Mouse (Mus musculus) liver, embryonic 16.5 days (tissue): ENCODE measurements around the gene Angptl8. TPM values are rescaled to one million over a fixed set of nuclear protein-coding genes. Genes with fewer than 3 reads are reported as not detected.
"Not testable (repeated sequence)": the region's sequence is repeated elsewhere in the genome, so short reads cannot be mapped to it uniquely, and the experiment has no call there.

Source experiments
- ATAC-seq: fragments of 200-750 bp; cut with Nextera tagmentation; 2 replicates; pipeline ENCODE4 v1.8.0; 2017; ENCODE audit warnings: low read depth, mild to moderate bottlenecking, moderate number of reproducible peaks, moderate library complexity
- H3K27ac ChIP-seq: fragments of 300-500 bp; sonication (generic); 2 replicates; pipeline ENCODE4 v1.5.1; 2014; ENCODE audit warnings: mild to moderate bottlenecking, low read length
- H3K27me3 ChIP-seq: fragments of 300-500 bp; sonication (generic); 2 replicates; pipeline ENCODE4 v1.6.1; 2014; ENCODE audit warnings: low read depth, low read length, mixed read lengths; ENCODE audit not compliant: control insufficient read depth, insufficient read depth
- H3K36me3 ChIP-seq: fragments of 300-500 bp; sonication (generic); 2 replicates; pipeline ENCODE4 v1.6.1; 2014; ENCODE audit warnings: mild to moderate bottlenecking; ENCODE audit not compliant: control insufficient read depth, insufficient read depth
- H3K4me1 ChIP-seq: fragments of 300-500 bp; sonication (generic); 2 replicates; pipeline ENCODE4 v1.6.1; 2014; ENCODE audit warnings: low read depth, low read length, mixed read lengths; ENCODE audit not compliant: control insufficient read depth
- H3K4me2 ChIP-seq: fragments of 300-500 bp; sonication (generic); 2 replicates; pipeline ENCODE4 v1.6.1; 2014; ENCODE audit warnings: low read depth, low read length, mixed read lengths
- H3K4me3 ChIP-seq: fragments of 300-500 bp; sonication (generic); 2 replicates; pipeline ENCODE4 v1.5.1; 2014; ENCODE audit warnings: low read depth, mild to moderate bottlenecking, low read length
- H3K9ac ChIP-seq: fragments of 300-500 bp; sonication (generic); 2 replicates; pipeline ENCODE4 v1.6.1; 2014; ENCODE audit warnings: low read depth, low read length
- H3K9me3 ChIP-seq: fragments of 300-500 bp; sonication (generic); replicated peaks from 2 replicates; pipeline ENCODE4 v1.6.1; 2016; ENCODE audit warnings: low read length; ENCODE audit not compliant: control insufficient read depth
- WGBS: fragments of 180-500 bp; shearing (Covaris S2); extraction: QIAGEN DNeasy Blood & Tissue Kit; methylation state at CpG from one replicate; pipeline ENCODE4 v1.1.7; 2014; ENCODE audit not compliant: insufficient replicate concordance; 5-methylcytosine and 5-hydroxymethylcytosine counted together
- polyA plus RNA-seq: library from polyadenylated mRNA; unstranded; fragments of >200 nt; fragmentation: Nextera tagmentation; extraction: Ambion mirVana; gene quantifications from 2 replicates; pipeline ENCODE4 v1.2.1, GENCODE M21; 2015

Gene Angptl8
- polyA plus RNA-seq, 1 experiment from 2014 or later = 55.7 TPM

DNA sequence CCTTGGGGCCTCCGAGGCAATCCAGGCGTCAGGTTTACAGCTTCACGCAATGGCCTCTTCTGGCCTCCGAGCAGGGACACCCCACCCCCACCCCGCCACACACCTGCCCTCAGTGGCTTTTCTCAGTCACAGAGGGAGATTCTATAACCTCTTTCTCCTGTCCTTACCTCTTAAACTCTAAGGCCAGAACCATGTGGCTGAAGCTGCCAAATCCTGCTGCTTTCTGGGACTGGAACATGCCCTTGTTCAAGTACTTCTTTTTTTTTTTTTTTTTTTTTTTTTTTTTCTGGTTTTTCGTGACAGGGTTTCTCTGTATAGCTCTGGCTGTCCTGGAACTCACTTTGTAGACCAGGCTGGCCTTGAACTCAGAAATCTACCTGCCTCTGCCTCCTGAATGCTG is 25.0 kb downstream of the Angptl8 start:
- WGBS = 62% methylated on average over 6 of the region's 6 CpGs
- H3K27me3 ChIP-seq = not testable (repeated sequence)

GRCm38 (mm10) chr9:21862181-21862580 is 26.9 kb downstream of the Angptl8 start:
- 70% methylated on average over 1 of the region's 1 CpGs for WGBS

More for the DNA sequence above, 25.0 kb downstream of the Angptl8 start:
- not testable (repeated sequence) for H3K4me1 ChIP-seq, H3K4me2 ChIP-seq, ATAC-seq, H3K4me3 ChIP-seq, H3K27ac ChIP-seq, H3K36me3 ChIP-seq, H3K9ac ChIP-seq, H3K9me3 ChIP-seq

DNA sequence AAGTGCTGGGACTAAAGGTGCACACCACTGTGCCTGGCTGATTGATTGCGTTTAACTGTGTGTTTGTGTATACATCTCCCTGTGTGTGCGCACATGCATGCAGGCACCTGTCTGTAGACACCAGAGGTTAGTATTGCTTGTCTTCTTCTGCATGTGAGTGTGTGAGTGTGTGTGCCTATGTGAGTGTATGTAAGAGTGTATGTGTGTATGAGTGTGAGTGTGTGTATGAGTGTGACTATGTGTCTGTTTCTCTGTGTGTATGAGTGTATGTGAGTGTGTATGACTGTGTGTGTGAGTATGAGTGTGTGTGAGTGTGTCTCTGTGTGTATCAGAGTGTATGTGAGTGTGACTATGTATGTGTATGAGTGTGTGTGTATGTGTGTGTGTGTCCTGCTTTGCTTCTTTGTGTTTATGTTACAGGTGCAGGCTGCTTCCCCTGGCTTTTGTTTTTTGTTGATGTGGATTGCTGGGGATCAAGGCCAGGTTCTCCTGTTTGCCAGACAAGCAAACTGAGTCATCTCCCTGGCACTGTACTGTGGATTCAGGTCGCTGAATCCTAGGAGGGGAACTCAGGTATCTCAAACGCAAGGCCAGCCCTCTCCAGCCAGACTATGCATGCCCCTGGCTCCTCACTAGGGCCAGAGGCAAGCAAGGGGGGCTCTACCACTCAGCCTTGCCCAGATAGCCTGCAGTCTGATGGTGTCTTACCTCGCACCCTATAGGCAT is 30.5 kb downstream of the Angptl8 start:
- 53% methylated on average over 5 of the region's 5 CpGs for WGBS
- Histone ChIP-seq H3K27ac (no peak overlapping the region), H3K36me3 (no peaks in the 10 kb centered on the region), H3K4me2 (no peak overlapping the region), H3K9ac (no peak overlapping the region), H3K27me3 (no peaks in the 10 kb centered on the region), H3K4me3 (no peak overlapping the region), H3K9me3 (no peaks in the 10 kb centered on the region; the same call in 1 of the 2 replicates), H3K4me1 (no peaks in the 10 kb centered on the region; the same call in 1 of the 2 replicates)
- ATAC-seq = no peak

More at GRCm38 (mm10) chr9:21862181-21862580, 26.9 kb downstream of the Angptl8 start:
- Histone ChIP-seq H3K9me3 (no peaks in the 10 kb centered on the region; the same call in 1 of the 2 replicates), H3K9ac (no peak overlapping the region), H3K4me1 (no peaks in the 10 kb centered on the region; the same call in 1 of the 2 replicates), H3K27ac (no peak overlapping the region), H3K36me3 (no peaks in the 10 kb centered on the region), H3K4me2 (no peak overlapping the region), H3K27me3 (no peaks in the 10 kb centered on the region), H3K4me3 (no peak overlapping the region)
- no peak for ATAC-seq

GRCm38 (mm10) chr9:21866641-21867040 is 31.3 kb downstream of the Angptl8 start:
- H3K27me3 ChIP-seq = no peaks in the 10 kb centered on the region; the same call in 1 of the 2 replicates
- no peak overlapping the region for H3K27ac ChIP-seq
- no peak overlapping the region for H3K4me2 ChIP-seq
- H3K9me3 ChIP-seq = no peaks in the 10 kb centered on the region; the same call in 1 of the 2 replicates
- H3K9ac ChIP-seq = no peak overlapping the region
- H3K4me3 ChIP-seq = no peak overlapping the region
- ATAC-seq = no peak
- 57% methylated on average over 2 of the region's 2 CpGs for WGBS
- H3K4me1 ChIP-seq = no peaks in the 10 kb centered on the region; the same call in 1 of the 2 replicates
- H3K36me3 ChIP-seq = no peaks in the 10 kb centered on the region

DNA sequence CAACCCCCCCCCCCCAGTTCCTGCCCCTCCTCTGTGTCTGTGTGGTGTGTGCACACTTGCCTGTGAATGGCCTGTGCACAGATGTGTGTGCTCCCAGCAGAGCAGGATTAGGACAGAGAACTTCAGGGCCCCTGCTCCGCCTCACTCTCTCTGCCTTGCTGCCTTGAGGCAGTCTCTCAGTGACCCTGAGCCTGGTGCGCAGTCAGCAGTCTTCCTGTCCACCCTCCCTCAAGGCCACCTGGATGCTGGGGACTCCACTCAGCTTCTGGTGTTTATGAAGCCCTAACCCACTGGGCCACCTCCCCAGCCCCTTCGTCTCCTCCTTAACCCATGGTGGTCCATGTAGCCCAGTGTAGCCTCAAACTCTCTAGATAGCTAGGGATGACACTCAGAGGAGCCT is 32.4 kb downstream of the Angptl8 start:
- 59% methylated on average over 3 of the region's 3 CpGs for WGBS
- Histone ChIP-seq H3K27me3 (no peaks in the 10 kb centered on the region; the same call in 1 of the 2 replicates), H3K36me3 (no peaks in the 10 kb centered on the region), H3K27ac (no peak overlapping the region), H3K4me1 (no peaks in the 10 kb centered on the region; the same call in 1 of the 2 replicates), H3K4me2 (no peak overlapping the region), H3K9ac (no peak overlapping the region), H3K9me3 (no peaks in the 10 kb centered on the region), H3K4me3 (no peak overlapping the region)
- ATAC-seq = no peak

GRCm38 (mm10) chr9:21869290-21869689 is 34.0 kb downstream of the Angptl8 start:
- H3K4me3 ChIP-seq, H3K27ac ChIP-seq, H3K4me2 ChIP-seq, H3K4me1 ChIP-seq, H3K9ac ChIP-seq, H3K9me3 ChIP-seq, H3K27me3 ChIP-seq, ATAC-seq, H3K36me3 ChIP-seq: not testable (repeated sequence)
- 48% methylated on average over 7 of the region's 7 CpGs for WGBS

DNA sequence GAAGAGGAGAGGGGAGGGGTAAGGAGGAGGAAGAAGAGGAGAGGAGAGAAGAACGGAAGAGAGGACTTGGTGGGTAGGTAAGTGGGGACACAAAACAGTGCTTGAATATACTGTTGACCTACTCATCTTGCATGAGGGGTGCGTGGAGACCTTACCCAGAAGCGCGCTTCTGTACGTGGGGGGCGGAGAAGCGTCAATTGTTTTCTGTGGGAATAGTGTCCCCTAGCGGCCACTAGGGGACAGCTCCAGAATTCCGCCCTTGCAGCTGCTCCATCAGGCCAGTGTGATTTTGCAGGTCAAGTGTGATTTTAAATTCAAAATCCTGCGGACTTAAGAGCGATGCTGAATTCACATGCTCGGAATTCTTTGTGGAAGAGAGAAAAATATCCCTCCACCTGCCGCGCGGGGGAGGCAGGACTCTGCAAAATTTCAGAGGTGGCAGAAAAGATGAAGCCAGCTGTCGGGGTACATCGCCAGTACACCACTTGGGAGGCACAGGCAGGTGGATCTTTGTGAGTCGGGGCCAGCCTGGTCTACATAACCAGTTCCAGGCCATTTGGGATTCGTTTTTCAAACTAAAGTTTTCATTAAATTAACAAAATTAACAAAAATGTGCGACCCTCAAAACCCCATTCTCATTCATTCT is 35.7 kb downstream of the Angptl8 start:
- no peak for ATAC-seq
- Histone ChIP-seq H3K9ac (no peak overlapping the region), H3K4me1 (no peaks in the 10 kb centered on the region), H3K4me2 (no peak overlapping the region), H3K36me3 (no peaks in the 10 kb centered on the region), H3K9me3 (no peaks in the 10 kb centered on the region), H3K27me3 (no peaks in the 10 kb centered on the region; the same call in 1 of the 2 replicates), H3K27ac (no peak overlapping the region), H3K4me3 (no peak overlapping the region)
- 12% methylated on average over 20 of the region's 20 CpGs for WGBS

DNA sequence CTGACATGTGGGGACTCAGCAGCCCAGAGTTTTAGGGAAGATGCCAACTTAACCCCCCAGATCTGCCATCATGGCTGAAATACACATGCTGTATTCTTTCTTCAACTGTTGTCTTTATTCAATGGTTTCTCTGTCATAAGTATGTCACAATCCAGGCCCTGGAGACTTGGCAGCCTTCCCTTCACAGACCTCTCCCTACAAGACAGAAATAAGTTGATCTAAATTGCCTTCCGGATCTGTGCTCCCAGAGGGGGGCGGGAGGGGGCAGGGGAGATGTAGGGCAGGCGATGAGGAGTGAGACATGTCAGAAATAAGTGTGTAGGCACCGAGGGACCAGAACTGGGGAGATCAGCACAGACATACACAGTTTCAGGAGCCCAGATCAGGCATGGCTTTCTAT is 36.9 kb downstream of the Angptl8 start:
- no peaks in the 10 kb centered on the region; the same call in 1 of the 2 replicates for H3K27me3 ChIP-seq
- WGBS = 44% methylated on average over 4 of the region's 4 CpGs
- no peaks in the 10 kb centered on the region for H3K4me1 ChIP-seq
- H3K36me3 ChIP-seq = no peaks in the 10 kb centered on the region
- no peak overlapping the region for H3K4me3 ChIP-seq
- H3K4me2 ChIP-seq = no peak overlapping the region
- H3K9me3 ChIP-seq = no peaks in the 10 kb centered on the region
- H3K27ac ChIP-seq = no peak overlapping the region
- H3K9ac ChIP-seq = no peak overlapping the region
- ATAC-seq = no peak

- no peak overlapping the region for H3K4me3 ChIP-seq
- H3K36me3 ChIP-seq = no peaks in the 10 kb centered on the region
- H3K27me3 ChIP-seq = no peaks in the 10 kb centered on the region
- H3K9ac ChIP-seq = no peak overlapping the region
- 45% methylated on average over 3 of the region's 3 CpGs for WGBS
- no peak overlapping the region for H3K27ac ChIP-seq
- H3K4me1 ChIP-seq = no peaks in the 10 kb centered on the region
- ATAC-seq = no peak
- no peak overlapping the region for H3K4me2 ChIP-seq
- H3K9me3 ChIP-seq = no peaks in the 10 kb centered on the region
These were observed 41.3 kb downstream of the Angptl8 start for GRCm38 (mm10) chr9:21876601-21877000.
